Mouse (Mus musculus) liver, embryonic 14.5 days (tissue): ENCODE results near the gene Rft1.

Experiments used
- CTCF ChIP-seq: IDR thresholded peaks from 2 replicates; pipeline ENCODE4 v1.5.1; 2016; ENCODE audit warnings: antibody characterized with exemption, low read depth, control low read depth
- EP300 ChIP-seq: IDR thresholded peaks from 2 replicates; pipeline ENCODE4 v1.6.1; 2016; ENCODE audit warnings: antibody characterized with exemption, low read depth

GRCm38 (mm10) chr14:30715618-30716050 is 61.5 kb downstream of the Rft1 start:
- no peak for TF ChIP-seq EP300
- no peak for TF ChIP-seq CTCF
